Mouse (Mus musculus): ENCODE data around the gene Dync2li1. TPM values are rescaled to one million over a fixed set of nuclear protein-coding genes. Genes with fewer than 3 reads are reported as not detected.

Dync2li1 gene
- total RNA-seq, 2 experiments from 2014 or later, result 1.4 TPM; not detected in 1

DNA sequence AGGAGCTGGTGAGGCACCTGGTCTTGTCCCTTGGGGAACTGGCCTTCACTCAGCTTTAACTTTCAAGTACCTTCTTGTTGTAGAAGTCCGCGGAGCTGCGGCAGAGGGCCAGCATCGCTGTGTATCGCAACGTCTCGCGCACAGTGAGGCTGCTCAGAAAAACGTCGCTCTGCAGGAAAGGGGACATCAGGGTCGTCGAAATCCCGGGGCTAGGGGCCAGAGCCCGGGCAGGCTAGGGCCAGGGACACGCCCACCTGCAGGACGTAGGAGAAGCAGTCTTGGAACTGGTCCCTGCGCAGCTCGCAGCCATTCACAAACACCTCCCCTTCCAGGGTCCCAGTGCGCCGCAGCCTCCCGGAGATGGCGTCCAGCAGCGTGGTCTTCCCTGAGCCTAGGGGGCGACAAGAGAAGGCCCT, 49.7 kb downstream of the Dync2li1 start, which contains the start of gene Abcg8:
TSS of gene Abcg8 (plus strand) at position 352 of the 416 bp plus-strand sequence.
- ATAC-seq (replicated peaks; ENCODE audit: low FRiP score, low TSS enrichment, poor library complexity, severe bottlenecking), result no peak

DNA sequence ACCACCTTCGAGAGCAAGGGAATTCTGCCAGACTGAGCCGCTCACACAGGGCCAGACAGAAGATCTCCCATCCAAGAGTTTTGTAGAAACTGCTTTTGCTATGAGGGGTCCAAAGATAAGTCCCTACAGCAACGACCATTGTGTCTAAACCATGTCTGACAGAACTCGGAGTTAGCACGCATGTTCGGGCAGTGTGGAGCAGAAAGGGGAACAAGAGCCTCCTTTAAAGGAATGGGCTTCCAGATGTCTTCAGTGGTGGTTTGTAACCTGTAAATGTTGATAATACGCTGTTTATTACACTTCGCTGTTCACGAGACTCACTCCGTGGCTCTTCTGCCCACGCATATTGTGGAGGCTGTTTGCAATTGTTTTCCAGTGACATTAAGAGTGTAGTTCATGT, 51.3 kb downstream of the Dync2li1 start:
- no peak for ATAC-seq (replicated peaks; ENCODE audit: low FRiP score, low TSS enrichment, poor library complexity, severe bottlenecking)

DNA sequence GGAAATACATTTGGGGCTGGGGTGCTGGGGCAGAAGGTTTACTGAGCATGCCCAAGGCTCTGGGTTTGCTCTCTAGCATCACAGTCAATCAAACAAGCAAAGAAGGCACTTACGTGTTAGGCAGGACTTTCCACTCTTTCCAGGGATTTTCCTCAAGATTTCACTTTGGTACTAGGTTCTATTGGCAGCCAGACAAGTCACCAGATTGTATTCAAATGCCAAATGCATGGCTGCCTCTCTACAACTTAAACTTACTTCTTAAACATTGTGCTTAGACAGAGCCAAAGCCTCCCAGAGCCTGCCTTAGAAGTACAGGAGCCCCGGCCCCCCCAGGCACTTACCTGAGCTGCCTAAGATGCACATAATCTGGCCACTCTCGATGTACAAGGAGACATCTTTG, 55.4 kb downstream of the Dync2li1 start:
- no peak for ATAC-seq (replicated peaks; ENCODE audit: low FRiP score, low TSS enrichment, poor library complexity, severe bottlenecking)

DNA sequence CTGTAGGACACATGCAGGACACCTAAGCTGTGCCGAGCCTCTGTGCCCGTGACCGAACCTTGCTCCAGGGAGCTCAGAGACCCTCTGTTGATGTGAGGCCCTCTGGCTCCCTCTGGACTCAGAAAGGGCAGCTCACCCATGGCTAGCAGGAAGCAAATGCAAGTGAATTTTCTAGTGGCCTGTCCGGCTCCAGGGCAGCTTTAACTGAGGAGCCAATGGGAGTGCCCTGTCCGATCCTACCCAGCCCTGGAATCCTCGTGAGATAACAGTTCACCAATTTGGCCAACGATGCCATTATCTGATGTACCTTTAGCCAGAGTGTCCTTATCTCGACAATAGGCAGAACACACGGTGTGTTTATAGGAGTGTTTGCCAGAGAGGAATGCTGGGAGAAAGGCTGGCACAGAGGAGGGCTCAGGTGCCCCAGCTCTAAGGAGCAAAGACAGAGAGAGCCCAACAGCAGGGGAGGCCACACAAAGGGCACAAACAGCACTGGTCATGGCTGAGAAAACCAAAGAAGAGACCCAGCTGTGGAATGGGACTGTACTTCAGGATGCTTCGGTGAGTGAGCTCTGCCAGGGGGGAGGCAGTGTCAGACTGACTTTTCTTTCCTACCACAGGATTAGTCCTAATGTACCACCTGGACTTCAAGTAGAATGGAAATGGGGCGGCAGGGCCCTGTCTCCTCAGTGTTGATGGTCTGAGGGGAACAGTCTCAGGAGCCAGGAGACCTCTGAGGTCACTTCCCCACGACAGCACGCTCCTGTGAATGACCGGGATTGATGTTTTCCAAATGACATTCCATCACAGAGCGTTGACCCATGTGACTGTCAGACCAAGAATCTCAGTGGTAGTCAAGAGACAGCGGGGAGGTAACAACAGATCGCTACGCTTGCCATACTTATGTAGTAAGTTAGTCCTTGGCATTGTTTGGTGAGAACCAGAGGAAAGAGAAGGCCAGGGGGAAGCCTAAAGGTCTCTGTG, 56.7 kb downstream of the Dync2li1 start, which contains the start of gene Abcg5:
TSS of gene Abcg5 (minus strand) at position 278 of the 984 bp plus-strand sequence.
- no peak for ATAC-seq (replicated peaks; ENCODE audit: low FRiP score, low TSS enrichment, poor library complexity, severe bottlenecking)

DNA sequence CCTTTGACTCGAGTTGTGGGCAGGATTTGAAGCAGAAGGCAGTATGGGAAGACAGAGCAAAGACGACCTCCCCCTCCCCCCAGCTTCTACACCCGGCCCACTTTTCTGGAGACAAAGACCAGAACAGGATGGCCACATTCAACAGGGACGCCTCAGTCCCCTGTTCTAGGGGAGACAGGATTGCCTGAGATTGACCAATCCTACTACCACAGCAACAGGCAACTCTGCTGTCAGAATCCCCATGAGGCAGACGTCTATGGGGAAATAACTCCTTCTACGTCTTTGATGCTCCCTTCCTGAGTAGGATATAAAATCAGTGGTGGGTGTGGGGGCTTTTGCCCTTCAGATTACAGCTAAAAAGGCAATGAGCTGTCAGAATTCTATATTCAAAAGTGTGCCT, 58.0 kb downstream of the Dync2li1 start:
- ATAC-seq (replicated peaks; ENCODE audit: low FRiP score, low TSS enrichment, poor library complexity, severe bottlenecking), result no peak

DNA sequence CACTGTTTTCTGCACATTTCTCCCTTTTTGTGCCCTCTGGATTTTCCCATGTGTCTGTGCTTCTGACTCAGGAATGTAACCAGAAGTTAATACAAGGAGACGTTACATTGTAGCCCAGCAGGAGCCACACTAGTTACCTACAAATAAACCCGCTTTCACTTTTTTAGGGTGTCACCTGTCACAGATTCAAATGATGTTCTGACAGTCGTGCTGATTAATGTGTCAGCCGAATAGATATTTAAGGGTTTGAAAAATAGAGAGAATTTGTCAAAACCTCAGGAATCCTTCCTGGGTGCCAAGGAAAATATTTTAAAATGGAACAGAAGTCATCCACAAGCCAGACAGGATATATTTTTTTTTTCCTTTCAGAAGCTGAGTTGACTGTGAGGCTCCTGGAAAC, 59.0 kb downstream of the Dync2li1 start:
- no peak for ATAC-seq (replicated peaks; ENCODE audit: low FRiP score, low TSS enrichment, poor library complexity, severe bottlenecking)

DNA sequence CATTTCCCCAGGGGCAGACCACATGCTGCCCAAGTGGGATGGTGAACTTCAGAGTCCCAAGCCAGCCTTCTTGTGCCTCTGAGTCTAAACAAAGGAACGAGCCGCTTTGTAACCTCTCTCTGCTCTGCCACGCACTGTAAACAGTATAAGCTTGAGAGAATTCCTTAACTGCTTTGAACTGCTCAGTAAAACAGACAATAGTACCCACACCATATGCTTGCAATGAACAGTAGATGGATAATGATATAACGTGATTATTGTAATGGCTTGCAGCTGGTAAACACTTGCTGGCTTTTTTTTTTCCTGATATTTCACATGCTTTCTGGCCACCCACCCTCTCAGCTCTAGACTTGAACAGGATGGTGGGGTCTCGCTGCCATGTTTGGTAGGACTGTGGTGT, 61.7 kb downstream of the Dync2li1 start:
- no peak for ATAC-seq (replicated peaks; ENCODE audit: low FRiP score, low TSS enrichment, poor library complexity, severe bottlenecking)

DNA sequence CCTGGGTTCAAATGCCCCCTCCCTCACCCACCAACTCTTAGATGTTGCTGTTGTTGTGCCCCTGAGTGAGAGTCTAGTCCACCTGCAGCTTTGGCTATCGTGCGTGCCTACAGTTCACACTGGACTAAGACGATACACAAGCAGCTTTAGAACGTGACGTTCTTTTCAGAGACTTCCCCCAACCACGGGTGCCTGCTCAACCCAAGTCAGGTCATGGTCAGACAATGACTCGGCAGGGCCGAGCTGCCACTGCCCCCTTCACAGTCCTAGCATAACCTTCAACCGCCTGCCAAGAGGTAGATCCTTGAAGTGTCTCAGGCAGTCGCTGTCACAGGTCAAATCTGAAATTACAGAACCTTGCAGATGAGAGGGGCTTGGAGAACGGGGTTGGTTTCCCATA, 62.5 kb downstream of the Dync2li1 start:
- no peak for ATAC-seq (replicated peaks; ENCODE audit: low FRiP score, low TSS enrichment, poor library complexity, severe bottlenecking)

DNA sequence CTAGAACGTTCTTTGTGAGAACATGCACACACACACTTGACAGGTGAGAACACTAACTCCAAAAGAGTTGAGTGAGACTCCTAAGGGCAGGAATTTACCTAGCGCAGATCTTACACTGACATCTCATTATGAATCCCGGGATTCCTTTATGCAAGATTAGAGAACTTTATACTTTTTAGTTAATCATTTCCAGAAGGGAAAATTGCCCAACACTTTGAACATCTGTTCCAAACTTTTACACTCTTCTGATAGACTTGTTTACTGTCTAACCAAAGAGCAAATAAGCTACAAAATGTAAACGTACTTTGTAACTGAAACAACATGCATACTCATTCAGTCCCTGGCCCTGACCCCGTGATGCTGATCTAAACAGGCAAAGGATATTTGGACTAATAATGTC, 63.0 kb downstream of the Dync2li1 start:
- no peak for ATAC-seq (replicated peaks; ENCODE audit: low FRiP score, low TSS enrichment, poor library complexity, severe bottlenecking)

DNA sequence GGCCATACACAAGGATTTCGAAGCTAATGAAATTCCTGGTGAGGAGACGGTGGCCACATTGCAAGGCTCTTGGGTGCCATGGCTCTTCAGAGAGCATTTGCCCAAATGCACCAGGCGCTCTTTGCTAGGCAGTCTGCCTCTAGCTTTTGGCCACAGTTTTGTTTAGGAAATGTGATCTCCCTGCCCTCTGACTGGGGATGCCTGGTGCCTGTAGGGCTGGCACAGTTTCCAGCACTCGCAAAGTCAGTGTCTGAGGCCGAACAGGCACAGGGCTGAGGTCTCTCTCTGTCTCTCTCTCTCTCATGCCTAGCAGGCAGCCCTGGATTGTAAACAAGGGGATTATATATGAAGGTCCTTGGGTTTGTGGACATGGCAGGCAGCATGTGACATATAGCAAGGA, 63.8 kb downstream of the Dync2li1 start:
- no peak for ATAC-seq (replicated peaks; ENCODE audit: low FRiP score, low TSS enrichment, poor library complexity, severe bottlenecking)

DNA sequence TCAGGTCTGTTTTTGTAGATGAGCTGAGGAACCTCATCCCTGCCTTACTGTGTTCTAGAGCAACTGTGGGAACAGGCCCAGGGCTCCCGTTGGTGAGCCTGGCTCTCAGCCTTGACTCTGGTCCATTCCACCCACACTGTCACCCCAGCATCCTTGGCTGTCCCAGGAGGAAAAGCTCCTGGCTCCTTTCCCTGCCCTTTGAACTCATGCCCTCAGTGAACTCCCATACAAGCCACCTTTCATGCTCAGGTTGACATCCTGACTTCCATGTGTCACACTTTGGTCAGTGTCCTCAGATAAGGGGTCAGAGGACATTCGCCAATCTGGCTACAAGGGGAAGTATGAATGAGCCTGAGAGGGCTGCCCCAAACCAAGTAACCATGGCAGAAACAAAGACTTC, 67.4 kb downstream of the Dync2li1 start:
- ATAC-seq (replicated peaks; ENCODE audit: low FRiP score, low TSS enrichment, poor library complexity, severe bottlenecking), result no peak

DNA sequence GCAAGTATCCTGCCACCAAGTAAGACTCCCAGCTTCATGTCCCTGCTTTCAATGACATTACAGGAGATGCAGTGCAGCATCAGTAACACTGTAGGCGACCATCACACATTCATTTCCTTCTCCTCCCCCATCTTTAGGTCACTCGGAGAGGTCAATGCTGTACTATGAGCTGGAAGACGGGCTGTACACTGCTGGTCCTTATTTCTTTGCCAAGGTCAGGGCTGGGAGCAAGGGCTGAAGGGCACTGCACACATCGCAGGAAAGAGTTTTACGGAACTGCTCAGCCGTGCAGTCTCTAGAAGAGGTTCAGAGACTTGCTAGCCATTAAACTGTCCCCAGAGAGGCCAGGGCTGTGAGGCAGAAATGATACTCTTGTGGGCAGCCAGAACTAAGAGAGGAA, 70.2 kb downstream of the Dync2li1 start:
- ATAC-seq (replicated peaks; ENCODE audit: low FRiP score, low TSS enrichment, poor library complexity, severe bottlenecking), result no peak

DNA sequence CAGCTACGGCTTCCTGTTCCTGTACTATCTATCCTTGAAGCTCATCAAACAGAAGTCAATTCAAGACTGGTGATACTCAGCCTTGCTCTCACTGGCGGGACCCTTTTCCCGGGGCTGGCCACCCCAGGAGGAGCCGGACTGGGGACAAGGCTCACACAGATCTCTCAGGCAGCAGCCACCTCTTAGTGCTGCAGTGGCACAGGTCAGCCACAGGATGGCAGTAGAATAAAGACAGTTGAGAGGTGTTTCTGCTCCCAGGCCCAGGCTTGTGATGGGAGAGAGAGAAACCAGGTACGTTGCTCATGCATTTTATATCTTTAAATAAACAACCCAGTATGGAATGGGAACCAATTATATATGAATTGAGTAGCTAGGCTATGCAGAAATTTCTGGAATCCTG, 72.4 kb downstream of the Dync2li1 start:
- peak; percentile 88 for ATAC-seq (replicated peaks; ENCODE audit: low FRiP score, low TSS enrichment, poor library complexity, severe bottlenecking)

Other genes starting within 250 kb of the Dync2li1 start
- gene Thada, start 160.3 kb upstream of the Dync2li1 start, total RNA-seq (2014; fragmentation: Nextera tagmentation), result 34.5 and 53.4 TPM in 2 replicates
- 34.0 and 39.4 TPM in 2 replicates for gene Thada, start 160.3 kb upstream of the Dync2li1 start, total RNA-seq (2017)
- gene Plekhh2, start 114.6 kb upstream of the Dync2li1 start, total RNA-seq (2014; fragmentation: Nextera tagmentation), result not detected in 2 replicates
- gene Plekhh2, start 114.6 kb upstream of the Dync2li1 start, total RNA-seq (2017), result not detected in 2 replicates
- gene Abcg8, start 49.8 kb downstream of the Dync2li1 start, total RNA-seq (2014; fragmentation: Nextera tagmentation), result not detected in 2 replicates
- gene Abcg8, start 49.8 kb downstream of the Dync2li1 start, total RNA-seq (2017), result not detected in 2 replicates
- gene Abcg5, start 56.5 kb downstream of the Dync2li1 start, total RNA-seq (2014; fragmentation: Nextera tagmentation), result not detected in 2 replicates
- not detected in 2 replicates for gene Abcg5, start 56.5 kb downstream of the Dync2li1 start, total RNA-seq (2017)
- gene Lrpprc, start 164.3 kb downstream of the Dync2li1 start, total RNA-seq (2014; fragmentation: Nextera tagmentation), result 63.8 and 67.3 TPM in 2 replicates
- 115 TPM in 2 replicates for gene Lrpprc, start 164.3 kb downstream of the Dync2li1 start, total RNA-seq (2017)

Measured in megakaryocyte-erythroid progenitor cell, adult 5-6 weeks (primary cell).